Mouse (Mus musculus): ENCODE measurements at regions not wholly inside any gene's neighbourhood (a gene's known extent, or its start where the extent isn't known, plus 50 kb on each side); places are given as distances from the start of the nearest gene placed in this dataset.
A peak's percentile ranks its signal among the peaks of the same experiment; 100 is the strongest.

DNA sequence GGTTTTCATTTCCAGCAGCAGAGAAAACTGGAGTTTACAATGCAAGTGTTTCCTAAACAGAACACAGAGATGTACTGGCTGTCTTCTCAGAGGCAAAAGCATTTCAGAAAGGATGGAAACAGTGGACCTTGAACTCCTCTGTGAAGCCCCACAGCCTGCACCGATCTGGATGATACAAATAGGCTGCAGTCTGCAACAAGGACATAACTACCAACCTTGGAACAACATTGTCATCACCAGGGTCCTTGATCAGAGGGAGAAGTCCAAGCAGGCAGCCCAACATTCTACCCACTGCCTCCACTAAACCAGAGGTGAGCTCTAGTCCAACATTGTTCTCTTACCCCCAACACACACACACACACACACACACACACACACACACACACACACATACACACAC, 124.5 kb upstream of the Prok2 start:
- intact Hi-C loops (cut with DNase I): no loop called here
- H3K27ac ChIP-seq: no peak overlapping the region
- no peak overlapping the region for H3K4me3 ChIP-seq
- no peak for DNase-seq (ENCODE audit: extremely low spot score in 1 of 2, low spot score in 2 of 2)
- no peak for TF ChIP-seq CTCF (IDR thresholded peaks at IDR 0.05)

DNA sequence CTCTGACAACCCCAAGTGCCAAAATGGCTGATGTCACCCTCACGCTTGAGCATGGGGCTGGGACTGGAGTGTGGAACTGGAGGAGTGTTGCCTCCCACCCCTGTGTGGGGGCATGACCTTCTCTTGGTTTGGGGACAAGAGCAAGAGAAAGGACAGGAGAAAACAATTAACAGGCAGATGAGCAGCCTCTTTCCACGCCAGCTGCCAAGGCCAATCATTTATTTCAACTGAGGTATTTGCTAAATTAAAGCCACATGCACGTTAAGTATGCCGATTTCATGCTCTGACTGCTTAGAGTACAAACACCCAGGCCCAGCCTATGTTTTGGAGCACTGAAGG, 119.3 kb upstream of the Prok2 start:
- no peak for DNase-seq (ENCODE audit: extremely low spot score in 1 of 2, low spot score in 2 of 2)
- intact Hi-C loops (cut with DNase I): no loop called here

DNA sequence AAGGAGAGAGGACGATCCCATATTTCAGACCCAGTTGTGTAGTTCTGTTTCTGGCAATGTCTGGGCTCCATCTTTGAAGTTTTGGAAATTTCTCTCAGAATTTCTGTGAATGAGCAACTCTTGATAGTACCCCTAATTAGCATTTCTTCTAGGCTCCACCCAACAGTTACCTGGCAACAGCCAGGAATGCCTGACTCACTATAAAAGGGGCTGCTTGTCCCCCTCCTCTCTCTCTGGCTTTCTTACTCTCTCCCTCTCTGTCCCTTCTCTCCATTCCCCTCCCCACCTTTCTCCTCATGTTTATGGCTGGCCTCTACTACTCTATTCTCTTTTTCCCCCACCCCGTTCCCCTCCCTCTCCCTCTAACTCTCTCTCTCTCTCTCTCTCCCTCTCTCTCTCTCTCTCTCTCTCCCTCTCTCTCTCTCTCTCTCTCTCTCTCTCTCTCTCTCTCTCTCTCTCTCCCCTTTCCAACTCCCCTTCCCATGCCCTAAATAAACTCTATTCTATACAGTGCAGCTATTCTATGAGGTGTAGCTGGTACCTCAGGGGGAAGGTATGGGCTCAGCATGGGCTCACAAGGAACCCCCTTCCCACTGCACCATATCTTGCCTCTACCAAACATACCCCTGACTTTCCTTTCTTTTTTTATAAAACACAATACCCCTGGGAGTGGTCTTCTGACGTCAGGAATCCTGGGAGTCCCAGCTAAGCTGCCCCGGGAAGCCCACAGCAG, 118.7 kb upstream of the Prok2 start:
- Histone ChIP-seq H3K4me3 (no peak overlapping the region), H3K27ac (no peak overlapping the region)
- no peak for DNase-seq (ENCODE audit: extremely low spot score in 1 of 2, low spot score in 2 of 2)
- intact Hi-C loops (cut with DNase I): no loop called here
- TF ChIP-seq CTCF (IDR thresholded peaks at IDR 0.05): no peak

More for the DNA sequence above, 119.3 kb upstream of the Prok2 start:
- no peak for TF ChIP-seq CTCF (IDR thresholded peaks at IDR 0.05)
- Histone ChIP-seq H3K27ac (no peak overlapping the region), H3K4me3 (no peak overlapping the region)

DNA sequence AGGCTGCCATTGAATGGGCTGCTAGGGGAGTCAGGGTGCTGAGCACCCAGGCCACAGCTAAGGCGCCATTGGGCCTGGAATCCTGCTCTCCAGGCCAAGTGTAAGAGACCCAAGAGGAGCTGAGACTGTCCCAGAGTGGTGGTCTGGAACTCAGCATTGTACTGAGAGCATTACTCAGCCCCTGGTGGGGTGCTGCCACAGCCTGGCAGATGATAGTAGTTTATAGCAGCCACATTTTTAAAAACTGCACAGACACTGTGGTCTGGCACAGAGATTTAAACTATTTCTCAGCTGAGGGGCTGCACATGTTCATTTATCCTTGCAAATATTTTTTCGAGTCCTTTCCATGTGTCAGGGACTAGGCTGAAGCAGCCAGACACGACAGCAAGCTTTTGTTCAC, 117.3 kb upstream of the Prok2 start:
- H3K4me3 ChIP-seq: no peak overlapping the region
- DNase-seq (ENCODE audit: extremely low spot score in 1 of 2, low spot score in 2 of 2): no peak
- no peak overlapping the region for H3K27ac ChIP-seq
- intact Hi-C loops (cut with DNase I): no loop called here
- TF ChIP-seq CTCF (IDR thresholded peaks at IDR 0.05): no peak

DNA sequence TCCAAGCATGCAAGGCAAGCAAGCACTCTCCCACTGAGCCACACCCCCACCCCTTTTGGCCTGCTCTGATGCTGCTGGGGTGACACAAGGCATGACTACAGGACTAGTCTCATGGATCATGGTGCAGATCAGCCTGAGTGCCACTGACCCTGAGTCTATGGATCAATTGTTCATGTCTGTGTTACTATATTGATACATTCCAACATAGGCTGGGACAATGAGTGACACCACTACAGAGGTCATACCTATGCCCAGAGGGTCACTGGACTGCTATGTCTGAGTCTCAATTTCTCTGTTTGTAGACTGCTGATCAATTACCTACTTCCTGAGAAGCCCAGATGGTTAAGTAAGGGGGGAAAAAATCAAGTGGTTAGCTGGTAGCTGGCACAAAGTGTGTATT, 116.5 kb upstream of the Prok2 start:
- H3K27ac ChIP-seq: no peak overlapping the region
- H3K4me3 ChIP-seq: no peak overlapping the region
- intact Hi-C loops (cut with DNase I): no loop called here
- DNase-seq (ENCODE audit: extremely low spot score in 1 of 2, low spot score in 2 of 2): no peak
- TF ChIP-seq CTCF (IDR thresholded peaks at IDR 0.05): no peak

DNA sequence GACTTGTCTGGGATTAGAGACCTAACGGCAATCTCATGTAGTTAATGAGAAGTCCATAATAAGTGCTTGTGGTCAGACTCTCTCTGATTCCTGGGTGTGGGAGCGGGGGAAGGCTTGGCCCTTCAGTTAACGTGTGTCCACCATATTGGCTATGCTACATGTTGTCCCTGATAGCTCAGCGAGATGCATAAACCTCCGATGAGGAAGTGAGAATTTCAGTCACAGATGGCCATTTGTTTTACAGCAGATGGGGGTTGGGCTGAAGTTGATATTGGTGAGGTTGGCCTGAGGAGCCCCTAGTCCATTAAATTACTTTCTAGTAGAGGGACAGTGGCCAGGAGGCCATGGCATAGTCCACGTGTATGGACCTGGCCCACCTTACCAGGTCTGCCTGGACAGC, 114.6 kb upstream of the Prok2 start:
- no peak for TF ChIP-seq CTCF (IDR thresholded peaks at IDR 0.05)
- DNase-seq (ENCODE audit: extremely low spot score in 1 of 2, low spot score in 2 of 2): no peak
- Histone ChIP-seq H3K4me3 (no peak overlapping the region), H3K27ac (no peak overlapping the region)
- intact Hi-C loops (cut with DNase I): no loop called here

DNA sequence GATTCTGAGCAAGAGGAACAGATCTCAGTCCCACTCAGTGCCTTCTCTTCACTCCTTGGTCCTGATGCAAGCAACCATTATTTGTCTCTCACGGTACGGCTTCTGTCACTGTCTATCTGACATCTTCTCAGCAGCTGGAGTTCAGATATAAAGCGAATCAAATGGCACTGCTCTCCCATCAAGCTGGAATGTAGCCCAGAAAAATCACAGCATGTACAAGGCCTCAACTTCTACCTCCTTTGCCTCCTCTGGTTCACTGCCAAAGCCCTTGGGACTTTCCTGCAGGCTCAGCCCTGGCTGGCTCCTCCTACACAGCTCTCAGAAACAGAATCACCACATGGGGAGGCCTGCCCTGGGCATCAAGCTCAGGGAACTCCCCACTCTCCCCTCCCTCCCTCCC, 107.1 kb upstream of the Prok2 start:
- Histone ChIP-seq H3K4me3 (no peak overlapping the region), H3K27ac (no peak overlapping the region)
- intact Hi-C loops (cut with DNase I): no loop called here
- DNase-seq (ENCODE audit: extremely low spot score in 1 of 2, low spot score in 2 of 2): peak in 1 of 2 experiments; percentile 16
- TF ChIP-seq CTCF (IDR thresholded peaks at IDR 0.05): no peak

DNA sequence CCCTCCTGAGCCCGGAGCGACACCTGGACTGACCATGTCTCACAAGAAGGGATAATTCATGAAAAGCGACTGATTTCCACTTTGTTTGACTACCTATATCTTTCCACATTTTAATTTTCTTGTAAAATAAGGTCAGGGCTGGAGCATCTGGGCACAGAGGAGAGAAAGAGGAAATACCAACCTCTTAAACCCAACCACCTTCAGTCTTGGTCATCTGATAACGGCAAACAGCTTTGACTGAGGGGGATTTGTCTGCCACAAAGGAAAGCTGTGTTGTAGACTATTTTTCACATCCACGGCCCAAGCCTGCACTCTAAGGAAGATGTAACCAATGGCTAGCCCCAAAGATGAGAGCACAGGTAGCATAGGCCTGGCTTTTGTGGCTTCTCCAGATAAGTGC, 101.4 kb upstream of the Prok2 start:
- TF ChIP-seq CTCF (IDR thresholded peaks at IDR 0.05): no peak
- DNase-seq (ENCODE audit: extremely low spot score in 1 of 2, low spot score in 2 of 2): no peak
- no peak overlapping the region for H3K4me3 ChIP-seq
- intact Hi-C loops (cut with DNase I): no loop called here
- no peak overlapping the region for H3K27ac ChIP-seq

DNA sequence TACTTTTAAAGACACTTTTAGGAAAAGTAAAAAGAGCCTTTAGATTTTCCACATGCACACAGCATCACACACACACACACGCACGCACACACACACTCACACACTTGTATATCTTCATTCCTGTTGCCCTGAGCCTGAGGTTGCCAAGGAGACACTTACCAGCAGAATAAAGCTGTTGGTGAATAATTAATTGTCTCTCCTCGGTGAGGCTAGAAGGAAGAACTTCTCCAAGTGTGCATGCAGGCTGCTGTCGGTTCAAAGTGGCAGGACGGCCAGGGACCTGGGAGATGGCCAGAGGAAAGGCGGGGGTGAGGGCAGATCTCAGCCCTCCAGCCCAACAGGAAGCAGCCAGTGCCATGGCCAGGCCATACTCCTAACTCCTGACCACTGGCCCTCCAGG, 98.6 kb upstream of the Prok2 start:
- intact Hi-C loops (cut with DNase I): no loop called here

DNA sequence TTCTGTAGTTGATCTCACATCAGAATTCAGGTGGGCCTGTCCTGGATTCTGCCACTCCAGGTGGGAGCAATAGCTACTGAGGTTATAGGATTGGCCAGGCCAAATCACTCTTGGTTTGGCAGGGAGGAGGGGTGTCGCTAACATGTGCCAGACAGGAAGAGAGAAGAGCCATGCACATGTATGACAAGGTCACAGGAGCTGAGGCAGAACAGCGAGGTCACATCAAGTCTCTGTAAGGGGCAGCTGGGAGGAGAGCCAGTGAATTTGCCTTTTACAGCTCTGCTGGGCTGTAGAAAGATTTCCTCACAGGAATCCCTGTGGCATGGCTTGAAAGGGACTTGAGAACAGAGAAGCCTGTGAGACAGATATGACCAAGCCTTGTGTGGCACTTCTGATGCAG, 96.3 kb upstream of the Prok2 start:
- no peak for TF ChIP-seq CTCF (IDR thresholded peaks at IDR 0.05)
- intact Hi-C loops (cut with DNase I): no loop called here
- no peak overlapping the region for H3K27ac ChIP-seq
- no peak overlapping the region for H3K4me3 ChIP-seq
- no peak for DNase-seq (ENCODE audit: extremely low spot score in 1 of 2, low spot score in 2 of 2)

More for the DNA sequence above, 98.6 kb upstream of the Prok2 start:
- no peak overlapping the region for H3K4me3 ChIP-seq
- peak in 1 of 2 experiments; percentile 14 for DNase-seq (ENCODE audit: extremely low spot score in 1 of 2, low spot score in 2 of 2)
- no peak for TF ChIP-seq CTCF (IDR thresholded peaks at IDR 0.05)
- no peak overlapping the region for H3K27ac ChIP-seq

DNA sequence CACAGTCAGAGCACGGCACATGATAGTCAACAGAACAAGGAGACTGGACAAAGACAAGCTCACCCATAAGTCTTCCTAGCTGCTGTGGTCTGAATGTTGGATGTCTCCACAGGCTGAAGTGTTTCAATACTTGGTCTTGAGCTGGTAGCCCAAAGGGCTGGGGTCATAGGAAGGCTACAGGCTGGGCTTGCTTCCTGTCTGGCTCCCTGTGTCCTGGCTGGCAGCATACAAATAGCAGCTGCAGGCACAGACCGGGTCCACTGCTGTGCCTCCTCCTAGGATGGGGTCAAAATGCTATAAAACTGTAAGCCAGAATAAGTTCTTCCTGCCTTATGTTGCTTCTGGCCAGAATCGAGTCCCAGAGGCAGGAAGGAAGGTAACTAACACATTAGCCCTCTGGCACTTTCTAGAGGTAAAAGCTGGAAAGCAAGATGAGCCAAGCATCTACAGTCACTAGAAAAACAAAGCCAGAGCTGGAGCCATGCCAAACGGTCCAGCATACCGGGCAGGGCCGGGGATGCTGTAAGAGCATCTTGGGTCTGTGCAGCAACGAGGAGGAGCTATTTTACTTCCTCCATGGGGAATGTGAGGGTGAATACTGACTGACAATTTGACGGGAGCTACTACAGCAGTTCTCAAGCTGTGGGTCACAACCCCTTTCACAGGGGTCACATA, 93.2 kb upstream of the Prok2 start:
- TF ChIP-seq CTCF (IDR thresholded peaks at IDR 0.05): no peak
- intact Hi-C loops (cut with DNase I): no loop called here

DNA sequence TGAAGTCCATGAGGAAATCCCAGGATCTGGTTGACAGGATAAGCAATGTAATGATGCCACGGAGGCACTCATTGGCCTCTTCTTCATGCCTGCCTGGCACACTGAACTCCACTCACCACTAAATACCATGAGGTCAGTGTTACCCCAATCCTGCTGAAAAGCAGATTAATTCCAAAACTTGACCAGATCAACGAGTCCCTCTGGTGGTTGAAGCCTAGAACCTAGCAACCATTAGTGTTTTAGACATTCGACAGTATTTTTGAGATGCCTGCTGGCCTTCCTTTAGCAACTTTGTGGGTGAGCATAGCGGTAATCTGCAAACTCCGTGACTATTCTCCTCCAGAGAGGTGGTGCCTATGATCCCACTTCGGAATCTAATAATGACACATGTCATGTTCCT, 92.3 kb upstream of the Prok2 start:
- H3K4me3 ChIP-seq: no peak overlapping the region
- H3K27ac ChIP-seq: no peak overlapping the region
- TF ChIP-seq CTCF (IDR thresholded peaks at IDR 0.05): peak; percentile 3; the same call in 1 of the 2 replicates
- intact Hi-C loops (cut with DNase I): no loop called here
- DNase-seq (ENCODE audit: extremely low spot score in 1 of 2, low spot score in 2 of 2): no peak

More for the DNA sequence above, 93.2 kb upstream of the Prok2 start:
- no peak overlapping the region for H3K27ac ChIP-seq
- no peak for DNase-seq (ENCODE audit: extremely low spot score in 1 of 2, low spot score in 2 of 2)
- no peak overlapping the region for H3K4me3 ChIP-seq

DNA sequence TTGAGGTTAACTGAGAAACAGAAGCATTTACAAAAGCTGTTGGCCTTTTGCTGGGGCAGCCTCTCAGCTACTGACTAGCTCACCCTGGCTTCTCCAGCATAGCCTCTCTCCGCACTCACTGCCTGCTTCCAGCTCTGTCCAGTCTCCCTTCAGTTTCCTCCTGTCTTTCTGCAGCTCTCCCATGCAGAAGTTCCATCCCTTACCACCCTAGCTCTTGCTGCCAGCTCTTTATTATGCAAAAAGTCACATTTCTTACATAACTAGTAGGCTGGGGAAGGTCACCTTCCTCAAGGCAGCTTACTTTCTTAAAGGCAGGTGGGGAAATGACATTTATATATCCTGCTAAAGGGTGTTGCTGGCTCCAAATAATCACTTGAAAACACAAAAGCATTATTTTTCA, 91.1 kb upstream of the Prok2 start:
- no peak overlapping the region for H3K27ac ChIP-seq
- intact Hi-C loops (cut with DNase I): no loop called here
- H3K4me3 ChIP-seq: no peak overlapping the region
- TF ChIP-seq CTCF (IDR thresholded peaks at IDR 0.05): no peak
- DNase-seq (ENCODE audit: extremely low spot score in 1 of 2, low spot score in 2 of 2): no peak

Data from left cerebral cortex, adult 2 months (tissue).